Mouse (Mus musculus) megakaryocyte-erythroid progenitor cell, adult 5-6 weeks (primary cell): Measurements from ENCODE around the gene Ankle1. TPM values are rescaled to one million over a fixed set of nuclear protein-coding genes. Genes with fewer than 3 reads are reported as not detected.
"Not testable (repeated sequence)": the region's sequence is repeated elsewhere in the genome, so short reads cannot be mapped to it uniquely, and the experiment has no call there.

ENCODE experiments used
- ATAC-seq: replicated peaks from 2 replicates; pipeline ENCODE4 v1.8.0; 2016; ENCODE audit warnings: mild to moderate bottlenecking, inconsistent platforms; ENCODE audit not compliant: severe bottlenecking, poor library complexity, low FRiP score, low TSS enrichment
- total RNA-seq, 2 experiments: library from RNA; stranded (forward) in 1 of 2; stranded (reverse) in 1 of 2; fragments of 200-1000, 215-1000 nt in 1 of 2; fragments of >200 nt in 1 of 2; fragmentation: Nextera tagmentation in 1 of 2; gene quantifications; 2 replicates each; pipeline ENCODE4 v1.2.3; 2014 to 2017

Gene Ankle1
- total RNA-seq, 2 experiments from 2014 or later, result 23.5 to 46.2 TPM

DNA sequence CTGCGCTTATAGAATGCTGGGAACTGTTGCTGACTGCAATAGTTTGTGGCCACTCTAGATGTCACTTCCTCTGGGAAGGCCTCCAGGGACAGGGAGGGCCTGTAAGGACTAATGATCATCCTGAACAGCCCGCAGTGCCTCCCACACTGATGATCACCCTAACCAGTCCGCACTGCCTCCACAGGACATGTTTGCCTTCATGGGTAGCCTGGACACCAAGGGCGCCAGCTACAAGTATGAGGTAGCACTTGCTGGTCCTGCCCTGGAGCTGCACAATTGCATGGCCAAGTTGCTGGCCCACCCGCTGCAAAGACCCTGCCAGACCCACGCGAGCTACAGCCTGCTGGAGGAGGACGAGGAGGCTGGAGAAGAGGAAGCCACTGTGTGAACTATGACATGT is 1.8 kb upstream of the Ankle1 start:
- no peak for ATAC-seq

DNA sequence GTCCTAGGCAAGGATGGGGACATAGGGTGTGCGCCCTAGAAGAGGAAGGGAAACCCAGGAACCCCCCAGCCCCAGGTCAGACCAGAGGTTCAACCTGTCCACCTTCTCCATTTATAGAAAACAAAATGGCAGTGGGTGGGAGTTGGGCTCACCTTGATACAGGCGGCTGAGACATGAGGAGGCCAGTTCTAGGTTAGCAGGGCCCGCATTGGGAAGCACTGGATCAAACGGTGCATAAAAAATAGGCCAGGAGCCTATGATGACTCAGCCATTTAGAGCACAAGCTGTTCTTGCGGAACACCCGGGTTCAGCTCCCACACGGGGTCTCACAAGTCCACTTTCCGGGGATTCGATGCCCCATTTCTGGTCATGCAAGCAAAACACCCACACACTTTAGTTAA is 859 bp upstream of the Ankle1 start:
- ATAC-seq, result no peak

- peak; percentile 54 for ATAC-seq
These were observed 547 bp downstream of the Ankle1 start for GRCm38 (mm10) chr8:71406099-71407015.

- no peak; the same call in 1 of the 2 replicates for ATAC-seq
These were observed 1.6 kb downstream of the Ankle1 start for GRCm38 (mm10) chr8:71407441-71407840.

GRCm38 (mm10) chr8:71408231-71408630 is 2.4 kb downstream of the Ankle1 start:
- ATAC-seq, result no peak

DNA sequence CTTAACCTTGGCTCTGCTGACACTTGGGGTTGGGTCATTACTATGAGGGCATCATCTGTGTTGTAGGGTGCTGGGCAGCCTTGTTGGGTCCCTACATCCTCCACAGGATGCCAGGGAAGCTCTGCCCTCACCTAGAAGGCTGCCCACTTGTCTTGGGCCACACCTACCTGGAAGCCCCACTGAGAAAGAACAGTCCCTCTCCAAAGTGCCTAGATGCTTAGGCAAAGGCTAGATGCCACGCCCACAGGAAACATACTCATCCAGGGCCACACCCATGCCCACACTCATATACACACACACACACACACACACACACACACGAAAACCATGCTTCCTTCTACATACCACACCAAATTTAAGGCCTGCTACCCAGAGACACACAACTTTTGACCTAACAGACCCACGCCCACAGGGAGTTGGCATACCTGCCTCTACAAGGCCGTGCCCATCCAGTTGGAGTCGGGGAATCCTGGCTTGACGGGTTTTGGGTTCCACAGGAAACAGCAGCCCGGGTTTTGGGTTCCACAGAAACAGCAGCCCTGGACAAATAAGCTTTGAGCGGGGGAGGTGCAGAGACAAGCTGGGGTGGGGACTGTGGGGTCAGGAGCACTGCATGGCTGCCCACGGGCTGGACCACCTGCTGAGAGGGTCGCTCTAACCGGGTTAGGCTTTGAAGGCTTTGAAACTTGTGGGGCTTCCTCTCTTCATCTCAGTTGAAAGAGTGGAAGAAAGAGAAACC is 5.9 kb downstream of the Ankle1 start:
- 0 out of 2 replicates have a peak, but pooled peaks have one; percentile 12 for ATAC-seq

DNA sequence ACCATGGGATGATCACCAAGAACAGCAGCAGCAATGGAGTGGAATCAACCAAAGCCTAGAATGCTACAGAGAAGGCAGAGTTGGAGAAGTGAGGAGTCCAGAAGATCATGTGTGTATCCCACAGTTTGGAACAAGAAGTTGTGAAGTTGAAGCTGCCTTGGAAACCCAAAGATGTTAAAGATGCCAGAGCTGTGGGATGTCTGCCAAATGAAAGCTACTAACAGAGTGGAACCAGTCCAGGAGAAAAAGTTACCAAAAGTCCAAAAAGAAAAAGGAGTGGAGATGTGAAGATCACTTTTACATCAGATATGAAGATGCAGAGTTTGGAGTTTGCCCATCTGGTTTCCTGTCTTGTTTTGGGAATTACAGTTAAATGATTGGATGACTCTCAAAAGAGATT is 16.3 kb downstream of the Ankle1 start:
- no peak for ATAC-seq

DNA sequence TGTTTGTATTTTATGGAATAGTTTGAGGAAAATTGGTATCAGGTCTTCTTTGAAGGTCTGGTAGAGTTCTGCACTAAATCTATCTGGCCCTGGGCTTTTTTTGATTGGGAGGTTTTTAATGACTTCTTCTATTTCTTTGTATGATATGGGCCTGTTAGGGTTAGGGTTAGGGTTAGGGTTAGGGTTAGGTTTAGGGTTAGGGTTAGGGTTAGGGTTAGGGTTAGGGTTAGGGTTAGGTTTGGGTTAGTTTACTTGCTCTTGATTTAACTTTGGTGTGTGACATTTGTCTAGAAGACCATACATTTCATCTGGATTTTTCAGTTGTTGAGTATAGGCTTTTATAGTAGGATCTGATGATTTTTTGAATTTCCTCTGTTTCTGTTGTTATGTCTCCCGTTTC is 27.1 kb downstream of the Ankle1 start:
- ATAC-seq, result not testable (repeated sequence)

- ATAC-seq, result no peak
These were observed 31.2 kb downstream of the Ankle1 start for GRCm38 (mm10) chr8:71437041-71437440.

DNA sequence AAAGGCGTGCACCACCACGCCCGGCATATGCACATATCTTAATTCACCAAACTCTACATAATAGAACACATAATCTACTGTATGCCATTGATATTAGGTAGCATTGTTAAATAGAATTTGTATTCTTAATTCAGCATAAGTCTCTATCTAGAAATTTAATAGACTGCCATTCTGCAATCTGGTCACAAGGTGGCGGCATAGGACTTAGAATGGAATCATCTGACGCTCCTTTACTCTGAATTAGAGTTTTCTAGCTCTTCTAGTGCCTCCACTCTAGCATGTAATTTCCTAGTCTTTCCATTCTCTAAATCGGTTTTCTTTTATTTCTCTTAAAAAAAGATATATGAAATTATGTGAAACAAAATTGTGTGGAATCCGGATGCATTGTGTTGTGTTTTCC is 35.6 kb downstream of the Ankle1 start:
- ATAC-seq, result 0 out of 2 replicates have a peak, but pooled peaks have one; percentile 63

DNA sequence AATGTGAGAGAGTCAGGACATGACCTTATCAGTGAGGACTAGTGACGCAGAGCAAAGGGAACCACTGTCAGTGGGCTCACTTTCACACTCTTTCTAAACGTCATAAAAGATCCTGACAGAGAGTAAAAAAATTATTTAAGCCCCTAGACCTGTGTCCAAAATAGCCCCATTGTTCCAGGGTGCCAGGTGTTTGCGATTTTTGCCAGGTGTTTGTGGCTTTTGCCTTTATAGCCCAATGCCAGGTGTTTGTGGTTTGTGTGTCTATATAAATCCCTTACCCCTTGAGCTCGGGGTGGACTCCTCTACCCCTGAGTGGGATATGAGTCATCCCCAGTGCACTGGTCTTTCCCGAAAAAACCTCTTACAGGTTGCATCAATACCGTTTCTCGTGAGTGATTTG is 39.3 kb downstream of the Ankle1 start:
- ATAC-seq, result no peak

DNA sequence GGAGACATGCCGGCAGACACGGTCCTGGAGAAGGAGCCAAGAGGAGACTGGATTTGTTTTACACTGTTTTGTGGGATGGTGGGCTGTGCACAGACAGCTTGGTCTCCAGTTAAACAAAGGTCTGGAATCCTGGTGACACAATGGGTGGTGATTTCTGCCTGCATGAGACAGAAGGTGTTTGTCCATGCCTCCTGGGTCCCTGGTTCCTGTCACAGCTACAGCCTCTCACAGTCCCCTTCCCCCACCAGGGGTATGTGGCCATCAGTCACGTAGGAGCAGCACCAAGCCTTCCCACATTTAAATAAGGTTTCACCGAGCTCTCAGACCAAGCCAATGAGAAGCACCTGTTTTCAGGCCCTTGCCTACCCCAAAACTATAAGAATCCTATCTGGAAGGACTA is 45.5 kb downstream of the Ankle1 start:
- ATAC-seq, result no peak

DNA sequence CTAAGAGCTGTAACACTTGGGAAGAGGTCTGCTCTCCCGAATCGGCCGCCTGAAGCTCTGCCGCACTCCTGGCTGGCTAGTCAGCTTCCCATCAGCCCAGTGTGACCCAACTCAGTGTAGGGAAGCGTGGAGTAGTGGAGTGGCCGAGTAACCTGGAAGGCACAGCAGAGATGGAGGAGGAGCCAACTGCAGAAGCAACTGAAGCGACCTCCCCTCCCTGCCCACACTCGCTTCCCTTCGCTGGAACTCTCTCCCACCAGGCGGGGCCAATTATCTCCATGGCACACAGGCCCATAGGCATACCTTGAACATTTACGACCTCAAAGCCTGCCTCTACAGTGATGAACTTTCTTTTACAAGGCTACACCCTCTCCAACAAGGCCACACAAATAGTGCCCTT is 46.0 kb downstream of the Ankle1 start:
- no peak for ATAC-seq

GRCm38 (mm10) chr8:71452669-71453068 is 46.9 kb downstream of the Ankle1 start:
- no peak for ATAC-seq

DNA sequence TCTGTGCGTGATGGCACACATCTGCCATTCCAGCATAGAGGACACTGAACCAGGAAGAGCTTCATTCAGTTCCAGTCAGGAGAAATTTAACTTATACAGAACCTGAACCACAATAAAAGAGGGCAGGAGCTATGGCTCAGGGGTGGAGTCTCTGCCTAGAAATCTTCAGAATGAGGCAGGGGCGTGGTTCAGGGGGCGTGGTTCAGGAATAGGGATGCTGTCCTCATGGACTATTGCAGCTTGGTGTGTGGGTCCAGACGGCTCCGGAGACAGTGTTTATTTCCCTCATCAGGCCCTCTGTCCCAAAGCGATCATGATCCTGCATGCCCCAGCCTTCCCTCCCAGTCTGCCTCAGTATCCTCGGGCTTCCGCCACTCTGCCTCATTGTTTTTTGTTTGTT is 48.9 kb downstream of the Ankle1 start:
- ATAC-seq, result no peak

- peak; percentile 76 for ATAC-seq
These were observed 51.1 kb downstream of the Ankle1 start for GRCm38 (mm10) chr8:71456906-71457305.

- ATAC-seq, result no peak
These were observed 52.0 kb downstream of the Ankle1 start for GRCm38 (mm10) chr8:71457659-71458270.
